Mouse (Mus musculus): Measurements from ENCODE around the gene Wipf1.
"Not testable (repeated sequence)": the region's sequence is repeated elsewhere in the genome, so short reads cannot be mapped to it uniquely, and the experiment has no call there.

The Wipf1 gene

DNA sequence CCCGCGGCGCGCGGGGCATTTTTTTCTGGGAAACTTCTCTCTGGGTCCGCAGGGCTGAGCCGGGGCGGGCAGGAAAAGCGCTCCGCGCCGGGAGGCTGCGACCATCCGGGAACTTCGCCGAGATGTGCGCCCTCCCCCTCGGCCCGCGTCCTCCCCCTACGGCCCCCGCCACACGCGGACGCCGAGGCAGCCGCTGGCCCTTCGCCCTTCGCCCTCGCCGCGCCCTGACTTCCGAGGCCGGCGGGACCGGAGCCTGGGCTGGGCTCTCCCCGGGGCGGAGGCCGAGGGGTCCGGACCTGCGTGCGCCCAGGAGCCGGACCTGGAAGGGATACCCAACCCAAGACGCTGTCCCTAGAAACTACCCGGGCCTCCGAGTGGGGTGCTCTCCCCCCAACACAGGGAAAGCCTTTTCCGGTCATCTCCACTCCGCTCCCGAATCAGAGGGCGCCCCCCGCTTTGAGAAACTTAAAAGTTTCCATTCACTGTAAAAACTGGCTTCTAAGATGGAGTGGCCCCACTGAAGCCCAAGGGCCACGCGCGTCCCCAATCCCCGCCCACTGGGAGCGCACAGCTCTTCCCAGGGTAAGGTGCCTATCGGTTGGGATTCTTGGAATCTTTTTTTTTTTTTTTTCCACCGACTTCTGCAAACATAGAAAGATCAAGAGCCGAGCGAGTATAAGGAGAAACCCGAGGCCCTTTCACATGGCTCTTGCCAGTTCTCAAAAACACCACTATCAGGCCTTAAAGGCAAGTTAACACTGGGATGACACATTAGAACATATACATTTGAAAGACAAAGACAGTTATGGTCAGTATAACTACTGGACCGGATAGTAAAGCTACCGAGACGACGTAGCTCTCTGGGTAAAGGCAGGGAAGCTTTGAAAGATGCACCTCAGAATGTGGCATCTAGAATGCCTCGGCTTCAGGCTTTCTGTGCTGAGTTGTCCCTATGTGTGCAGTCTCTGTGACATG, at the start of gene Wipf1:
TSS of gene Wipf1 (minus strand) at position 379 of the 975 bp plus-strand sequence.
- DNase-seq (ENCODE audit: low read depth) = peak; percentile 39

DNA sequence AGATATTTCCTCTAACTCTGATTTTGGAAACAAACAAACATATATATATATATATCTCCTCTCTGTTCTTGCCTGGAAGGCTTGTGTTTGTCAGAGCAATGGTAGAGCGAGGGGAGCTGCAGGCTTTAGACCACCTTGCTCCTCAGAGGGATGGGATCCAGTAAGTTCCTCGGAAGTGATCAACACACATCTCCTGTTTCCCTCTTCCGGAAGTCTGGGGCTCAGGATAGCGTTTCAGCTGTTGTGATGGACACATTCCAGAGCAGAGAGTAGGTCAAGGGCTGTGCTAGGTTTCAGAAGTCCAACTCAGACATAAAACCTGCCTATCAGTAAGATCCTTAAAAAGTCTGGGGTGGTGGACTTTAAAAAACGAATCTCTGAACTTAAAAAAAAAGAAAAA, 49.6 kb upstream of the Wipf1 start:
- DNase-seq (ENCODE audit: low read depth) = no peak

DNA sequence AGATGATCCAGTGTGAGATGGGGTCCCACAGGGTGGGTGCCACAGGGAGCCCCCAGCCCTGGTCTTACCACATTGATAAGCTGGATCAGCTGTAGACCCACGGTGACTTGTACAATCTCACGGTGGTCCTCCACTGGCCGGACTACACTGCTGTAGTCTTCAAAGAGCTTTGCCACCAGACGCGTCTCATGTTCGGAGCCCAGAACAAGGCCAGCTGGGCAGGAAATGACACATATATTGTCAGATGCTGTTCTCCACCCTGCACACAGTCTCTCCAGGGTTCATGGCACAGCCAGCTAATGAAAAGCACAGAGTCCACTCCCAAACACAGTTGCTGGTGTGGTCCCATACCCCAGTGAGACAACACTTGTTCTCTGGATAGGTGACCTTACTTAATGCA, 44.9 kb upstream of the Wipf1 start:
- DNase-seq (ENCODE audit: low read depth) = no peak

DNA sequence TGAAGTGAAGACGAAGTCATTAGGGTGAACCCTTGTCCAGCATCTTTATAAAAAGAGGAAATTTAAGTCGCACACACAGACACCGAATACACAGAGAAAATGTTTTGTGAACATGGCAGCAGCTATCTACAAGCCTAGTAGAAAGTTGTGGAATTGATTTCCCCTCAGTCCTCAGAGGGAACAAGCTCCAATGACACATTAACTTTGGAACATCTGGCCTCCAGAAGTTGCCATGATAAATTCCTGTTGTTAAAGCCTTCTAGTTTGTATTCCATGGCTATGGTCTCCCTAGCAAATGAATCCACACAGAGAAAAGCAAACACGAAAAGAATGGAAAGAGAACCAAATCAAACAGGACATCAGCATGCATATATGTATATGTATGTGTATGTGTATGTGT, 44.0 kb upstream of the Wipf1 start:
- DNase-seq (ENCODE audit: low read depth) = no peak

DNA sequence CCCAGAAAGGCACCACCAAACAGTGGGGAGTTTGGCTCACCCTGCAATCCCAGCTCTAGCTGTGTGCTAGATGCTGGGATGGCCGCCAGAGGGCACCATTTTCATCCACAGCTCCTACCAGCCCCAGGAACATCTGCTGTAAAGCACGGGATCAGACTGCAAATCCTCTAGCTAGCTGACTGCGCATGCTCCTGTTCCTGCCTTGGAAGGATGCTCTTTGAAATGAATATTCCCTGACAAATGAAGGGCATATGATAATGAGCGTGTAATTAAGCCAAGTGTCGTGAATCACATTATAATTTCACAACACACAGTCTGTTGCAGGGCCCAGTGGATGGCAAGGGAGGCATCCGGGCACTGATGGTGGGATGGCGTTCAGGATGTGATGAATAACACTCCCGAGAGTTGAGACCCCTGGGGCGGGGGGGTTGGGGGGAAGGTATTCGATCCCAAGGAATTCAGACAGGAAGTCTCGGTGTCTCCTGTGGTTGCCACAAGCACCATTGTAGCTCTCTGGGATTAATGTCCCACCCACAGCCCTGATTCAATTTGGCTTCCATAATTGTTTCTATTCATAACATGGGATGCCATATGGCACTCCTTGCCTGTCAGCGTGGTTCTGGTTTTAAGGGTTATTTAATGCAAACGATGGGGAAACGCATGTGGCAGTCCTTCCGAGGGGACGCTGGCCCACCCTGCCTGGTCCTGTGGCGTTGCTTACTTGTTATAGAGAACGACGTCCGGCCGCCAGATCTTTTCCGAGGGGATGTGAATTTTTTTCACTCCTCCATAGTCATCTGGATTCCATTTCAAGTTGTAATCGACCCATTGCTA, 43.2 kb upstream of the Wipf1 start:
- DNase-seq (ENCODE audit: low read depth) = peak; percentile 62

DNA sequence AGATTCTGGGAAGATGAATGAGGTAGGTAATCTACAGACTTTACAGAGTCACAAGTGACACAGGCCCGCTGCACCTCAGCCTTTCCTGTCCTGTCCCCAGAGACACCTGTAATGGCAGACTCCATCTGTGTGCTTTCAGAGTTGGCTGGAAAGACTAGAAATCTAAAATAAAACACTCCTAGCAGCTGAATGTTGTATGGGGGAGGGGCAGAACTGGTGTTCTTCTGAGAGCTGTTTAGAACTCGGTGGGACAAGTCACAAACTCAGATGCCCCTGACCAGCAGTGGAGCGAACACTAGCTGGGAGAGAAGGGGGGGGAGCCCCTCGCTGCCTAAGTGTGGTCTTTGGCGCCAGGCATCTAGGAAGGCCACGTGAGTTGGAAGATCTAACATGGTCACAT, 42.4 kb upstream of the Wipf1 start:
- no peak for DNase-seq (ENCODE audit: low read depth)

DNA sequence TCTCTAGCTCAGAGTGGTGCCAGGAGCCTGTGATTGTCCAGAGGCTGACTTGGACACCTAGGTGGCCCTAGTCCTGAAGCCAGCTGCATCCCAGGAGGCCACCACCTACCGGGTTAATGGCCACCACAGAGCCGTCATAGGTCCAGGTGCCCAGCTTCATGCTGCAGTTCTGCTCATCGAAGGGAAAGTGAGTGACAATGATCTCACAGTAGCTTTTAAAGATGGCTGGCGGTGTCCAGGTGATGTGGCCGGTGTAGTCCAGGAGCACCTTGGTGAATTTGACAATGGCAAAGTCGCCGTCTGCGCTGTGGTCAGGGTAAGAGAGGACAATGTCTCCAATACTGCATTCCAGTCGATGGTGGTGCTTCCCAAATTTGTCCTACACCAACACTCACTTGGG, 41.8 kb upstream of the Wipf1 start:
- no peak for DNase-seq (ENCODE audit: low read depth)

DNA sequence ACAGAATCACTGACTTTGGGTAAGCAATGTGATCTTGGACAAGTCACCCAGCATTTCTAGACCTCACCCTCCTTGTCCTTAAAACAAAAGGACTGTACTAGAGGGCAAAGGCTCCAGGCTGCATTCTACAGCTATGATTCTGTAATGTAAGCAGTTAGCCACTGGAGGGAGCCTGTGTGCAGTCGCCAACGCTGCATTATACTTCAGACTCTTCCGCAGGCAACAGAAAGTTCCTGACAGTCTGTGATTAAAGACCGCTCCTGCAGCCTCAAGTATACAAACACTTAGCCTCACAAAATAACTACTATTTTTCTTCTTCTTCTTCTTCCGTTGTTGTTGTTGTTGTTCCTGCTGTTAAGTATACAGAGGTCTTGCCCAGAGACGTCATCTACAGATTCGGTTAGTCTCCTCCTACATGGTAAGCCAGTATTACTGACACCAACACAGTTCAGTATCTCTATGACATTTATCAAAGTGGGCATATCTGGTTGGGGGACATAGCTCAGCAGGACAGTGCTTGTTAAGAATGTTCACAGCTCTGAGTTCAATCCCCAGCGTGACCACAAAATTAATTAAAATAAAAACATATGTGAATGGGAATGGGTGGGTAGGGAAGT, 37.6 kb upstream of the Wipf1 start:
- peak; percentile 80 for DNase-seq (ENCODE audit: low read depth)

DNA sequence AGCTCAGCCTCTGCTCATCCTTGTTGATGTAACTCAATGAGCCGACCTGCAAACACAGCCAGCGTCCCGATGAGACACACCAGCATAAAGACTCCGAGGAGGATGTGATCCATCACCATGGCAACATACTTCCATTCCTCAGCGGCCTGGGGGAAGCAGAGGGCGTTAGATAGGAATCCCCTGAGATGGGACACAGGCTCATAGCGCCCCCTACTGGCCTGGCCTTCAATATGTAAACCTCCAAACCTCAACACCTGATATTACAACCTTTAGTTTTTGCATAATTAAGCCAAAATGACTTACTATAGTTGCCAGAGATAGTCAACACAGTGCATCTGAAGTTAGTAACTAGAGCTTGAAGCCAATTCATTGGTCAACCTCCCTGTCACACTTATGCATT, 36.6 kb upstream of the Wipf1 start:
- peak; percentile 69 for DNase-seq (ENCODE audit: low read depth)

DNA sequence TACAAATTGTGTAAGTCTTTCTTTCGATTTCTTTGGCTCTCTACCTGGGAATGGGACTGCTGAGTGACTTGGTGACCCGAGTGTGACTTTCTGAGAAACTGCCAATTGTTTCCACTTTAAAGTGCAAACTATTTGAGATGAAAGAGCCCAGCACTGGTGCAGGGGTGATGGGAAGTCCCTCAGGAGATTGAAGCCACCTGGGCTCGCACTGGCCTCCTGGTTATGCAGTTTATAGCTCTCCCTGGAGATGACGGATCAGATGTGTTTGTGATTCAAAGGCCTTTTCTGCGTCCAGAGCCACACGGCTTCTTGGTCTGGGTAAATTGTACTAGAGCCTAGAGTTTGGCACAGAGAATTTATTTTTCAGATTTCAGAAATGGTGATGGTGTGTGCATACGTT, 34.2 kb upstream of the Wipf1 start:
- DNase-seq (ENCODE audit: low read depth) = no peak

DNA sequence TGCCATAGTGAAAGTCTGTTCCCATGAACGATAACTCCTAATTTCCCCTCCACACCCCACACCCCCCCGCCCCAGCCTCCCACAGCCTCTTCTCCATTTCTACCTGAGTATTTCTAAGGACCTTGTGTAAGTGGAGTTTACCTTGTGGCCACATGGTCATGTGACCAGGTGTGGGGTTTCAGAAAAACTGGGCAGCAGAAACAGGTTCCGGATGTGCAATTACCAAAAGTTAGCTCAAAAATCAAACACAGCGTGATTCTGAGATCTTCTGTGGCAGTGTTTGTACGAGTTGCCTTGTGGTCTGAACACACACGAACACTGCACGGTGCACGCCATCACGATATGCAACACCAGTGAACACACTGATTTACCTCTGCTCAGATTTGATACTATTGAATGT, 33.1 kb upstream of the Wipf1 start:
- DNase-seq (ENCODE audit: low read depth) = no peak

DNA sequence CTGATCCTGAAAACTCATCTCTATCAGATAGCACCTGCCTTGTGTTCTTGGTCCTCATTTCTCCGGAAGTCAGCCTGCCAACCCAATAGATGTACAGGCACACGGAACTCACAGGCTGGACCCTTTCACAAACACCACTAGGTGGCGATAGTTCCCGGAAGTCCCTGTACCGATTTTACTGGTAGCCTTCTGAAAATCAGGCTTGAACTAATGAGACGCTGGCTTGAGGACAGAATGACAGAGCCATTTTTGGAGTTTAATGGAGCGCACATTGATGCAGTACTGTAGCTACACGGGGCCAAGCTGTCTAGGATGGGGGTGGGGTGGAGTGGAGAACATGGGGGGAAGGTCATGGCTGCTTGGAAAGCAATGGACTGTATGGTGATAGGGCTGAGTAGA, 32.1 kb upstream of the Wipf1 start:
- DNase-seq (ENCODE audit: low read depth) = peak; percentile 81

DNA sequence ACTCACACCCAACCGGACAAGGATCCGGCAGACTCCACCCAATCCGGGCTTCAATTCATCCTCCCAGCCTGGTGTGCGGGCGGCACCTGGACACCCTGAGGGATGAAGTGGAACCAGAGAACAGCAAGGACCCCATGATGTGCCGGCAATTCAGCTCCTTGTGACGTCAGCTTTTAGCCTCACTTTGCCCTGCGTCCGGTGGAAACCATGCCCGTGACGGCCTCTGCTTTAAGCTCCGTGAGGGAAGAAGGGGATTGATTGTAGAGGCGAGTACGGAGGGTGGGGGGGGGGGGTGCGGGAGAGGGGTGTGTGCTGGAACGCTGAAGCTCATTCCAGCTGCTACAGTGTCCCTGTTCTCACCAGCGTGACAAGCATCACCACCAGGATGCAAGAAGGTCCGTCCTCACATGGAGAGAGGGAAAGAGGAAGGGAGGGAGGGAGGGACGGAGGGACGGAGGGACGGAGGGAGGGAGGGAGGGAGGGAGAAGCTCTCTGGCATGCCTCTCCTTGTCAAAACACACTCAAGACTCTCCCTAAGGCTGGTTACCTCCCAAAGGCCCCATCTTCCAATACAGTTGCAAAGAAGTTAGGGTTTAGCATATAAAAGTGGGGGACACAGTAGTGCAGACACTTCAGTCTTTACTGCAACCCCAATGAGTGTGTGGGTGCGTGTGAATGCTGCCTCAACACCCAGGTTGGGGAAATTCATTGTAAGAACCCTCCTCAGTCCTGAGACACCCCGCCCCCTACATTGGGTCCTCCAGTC, 31.5 kb upstream of the Wipf1 start:
- DNase-seq (ENCODE audit: low read depth) = no peak

DNA sequence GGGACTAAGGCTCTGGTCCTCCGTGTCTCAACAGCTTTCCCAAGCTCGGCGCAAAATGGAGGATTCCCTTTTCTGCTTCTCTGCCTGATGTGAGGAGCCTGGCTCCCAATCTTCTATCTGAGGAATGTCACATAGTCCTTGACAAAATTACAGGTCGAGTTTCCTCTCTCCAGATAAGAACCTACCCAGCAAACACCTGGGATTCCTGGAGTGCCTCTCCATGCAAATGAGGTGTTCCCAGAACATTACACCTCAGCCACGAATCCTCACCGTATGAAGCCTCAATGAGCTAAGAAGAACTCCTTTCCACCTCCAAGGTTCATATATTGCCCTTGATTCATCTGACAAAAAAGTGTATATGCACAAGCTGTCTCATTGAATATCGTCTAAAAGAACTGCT, 30.9 kb upstream of the Wipf1 start:
- no peak for DNase-seq (ENCODE audit: low read depth)

DNA sequence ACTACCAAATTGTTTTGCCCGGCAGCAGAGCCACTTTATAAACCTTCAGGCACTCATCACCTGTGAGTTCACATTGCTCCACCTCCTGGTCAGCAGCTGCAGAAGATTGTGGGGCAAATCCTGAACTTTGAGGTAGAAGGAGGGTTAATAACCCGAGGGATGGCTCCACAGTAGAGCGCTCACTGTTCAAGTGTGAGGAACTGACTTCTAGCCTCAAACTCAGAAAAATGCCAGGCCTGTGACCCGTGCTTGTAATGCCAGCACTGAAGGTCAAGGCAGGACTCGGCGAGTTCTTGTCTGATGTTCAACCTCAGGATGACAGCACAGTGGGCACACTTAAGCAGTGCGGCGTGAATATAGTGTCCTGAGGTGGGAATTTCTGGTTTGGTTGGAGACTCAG, 28.4 kb upstream of the Wipf1 start:
- no peak for DNase-seq (ENCODE audit: low read depth)

DNA sequence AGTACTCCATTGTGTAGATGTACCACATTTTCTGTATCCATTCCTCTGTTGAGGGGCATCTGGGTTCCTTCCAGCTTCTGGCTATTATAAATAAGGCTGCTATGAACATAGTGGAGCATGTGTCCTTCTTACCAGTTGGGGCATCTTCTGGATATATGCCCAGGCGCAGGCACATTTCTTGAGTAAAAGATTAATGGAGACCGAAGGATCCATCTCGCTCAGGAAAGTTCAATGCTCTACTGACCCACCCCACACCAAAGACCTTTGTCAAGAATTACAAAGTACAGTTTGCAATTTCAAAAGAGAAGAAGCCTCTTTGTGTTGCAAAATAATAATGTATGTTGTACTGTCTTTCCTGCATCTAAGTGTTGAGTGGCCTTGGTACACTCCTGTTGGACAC, 27.5 kb upstream of the Wipf1 start:
- not testable (repeated sequence) for DNase-seq (ENCODE audit: low read depth)

DNA sequence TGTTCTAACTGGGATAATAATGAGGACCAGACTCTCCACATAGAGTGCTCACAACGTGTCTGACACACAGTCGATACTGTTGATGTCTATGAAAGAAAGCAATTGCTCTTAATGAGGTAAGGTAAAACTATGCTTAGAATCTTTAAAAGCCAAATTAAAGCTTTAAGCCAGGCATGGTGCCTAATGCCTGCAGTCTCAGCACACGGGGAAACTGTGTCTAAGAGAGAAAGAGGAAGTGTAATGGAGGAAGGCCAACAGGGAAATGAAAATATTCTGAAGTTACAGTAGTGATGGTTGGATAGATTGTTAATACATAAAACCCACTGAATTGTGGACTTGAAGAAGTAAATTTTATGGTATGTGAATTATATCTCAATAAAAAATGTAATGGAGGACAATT, 24.9 kb upstream of the Wipf1 start:
- no peak for DNase-seq (ENCODE audit: low read depth)

DNA sequence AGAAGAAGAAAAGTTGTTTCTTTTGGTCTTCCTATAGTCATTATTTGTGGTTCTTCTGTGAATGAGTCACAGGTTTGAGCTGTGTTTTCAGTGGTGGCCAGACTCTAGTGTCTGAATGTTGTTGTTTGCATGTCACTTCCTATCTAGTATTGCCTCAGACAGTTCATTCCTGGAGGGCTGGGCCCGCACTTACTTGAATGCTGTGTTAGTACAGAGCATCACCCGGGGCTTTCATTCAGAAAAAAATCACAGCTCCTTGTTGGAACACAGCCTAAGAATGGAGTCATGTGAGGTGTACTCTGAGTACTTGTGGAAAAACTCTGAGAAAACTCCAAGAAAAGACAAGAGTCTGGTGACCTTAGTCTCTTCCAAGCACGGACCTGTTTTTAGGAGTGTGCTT, 23.4 kb upstream of the Wipf1 start:
- no peak for DNase-seq (ENCODE audit: low read depth)

DNA sequence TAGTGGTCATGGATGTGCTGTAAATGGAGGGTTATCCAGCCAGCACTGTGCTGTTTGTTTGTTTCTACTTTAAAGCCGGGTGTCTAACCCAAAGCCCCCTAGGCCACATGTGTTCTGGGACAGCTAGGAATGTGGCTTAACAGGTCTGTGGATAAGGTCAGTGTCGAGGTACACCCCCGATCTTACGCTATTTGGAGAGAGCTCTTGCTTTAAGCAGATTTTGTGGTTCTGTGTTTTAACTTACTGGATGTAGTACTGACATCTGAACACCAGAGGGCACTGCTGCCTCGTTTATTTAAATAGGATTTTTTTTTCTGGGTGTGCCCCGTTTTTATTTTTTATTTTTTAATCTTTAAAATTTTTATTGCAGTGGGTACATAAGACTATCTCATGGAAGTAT, 21.2 kb upstream of the Wipf1 start:
- peak; percentile 85 for DNase-seq (ENCODE audit: low read depth)

DNA sequence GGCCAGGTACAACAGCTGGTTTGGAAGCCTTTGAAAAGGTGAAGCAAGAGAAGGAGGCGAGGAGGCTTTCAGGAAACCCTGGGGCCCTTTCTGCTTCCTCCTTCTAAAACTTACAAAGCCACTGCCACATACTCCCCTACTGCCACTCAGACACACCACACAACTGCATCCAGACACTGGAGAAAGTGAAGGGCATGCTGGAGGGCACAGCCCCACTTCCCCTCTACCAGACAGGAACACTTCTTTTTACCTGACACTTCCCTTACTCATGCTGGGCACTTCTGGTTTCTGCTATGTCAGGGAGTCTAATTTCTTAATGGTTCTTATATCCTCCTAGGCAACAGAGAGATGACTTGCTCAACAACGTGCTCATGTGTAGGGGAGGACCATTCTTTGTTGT, 19.0 kb upstream of the Wipf1 start:
- DNase-seq (ENCODE audit: low read depth) = no peak

DNA sequence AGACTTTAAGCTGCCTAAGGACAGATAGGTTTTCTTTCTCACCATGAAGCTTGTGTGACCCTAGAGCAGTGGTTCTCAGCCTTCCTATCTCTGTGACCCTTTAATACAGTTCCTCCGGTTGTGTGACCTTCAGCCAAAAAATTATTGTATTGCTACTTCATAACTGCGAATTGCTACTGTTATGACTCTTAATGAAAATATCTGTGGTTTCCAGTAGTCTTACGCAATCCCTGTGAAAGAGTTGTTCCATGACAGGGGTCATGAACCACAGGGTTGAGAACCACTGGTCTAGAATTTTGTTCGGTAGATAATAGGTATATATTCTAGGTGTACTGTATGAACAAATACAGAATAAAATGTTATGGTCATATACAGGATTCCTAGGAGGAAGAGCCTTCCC, 17.7 kb upstream of the Wipf1 start:
- peak; percentile 50 for DNase-seq (ENCODE audit: low read depth)

DNA sequence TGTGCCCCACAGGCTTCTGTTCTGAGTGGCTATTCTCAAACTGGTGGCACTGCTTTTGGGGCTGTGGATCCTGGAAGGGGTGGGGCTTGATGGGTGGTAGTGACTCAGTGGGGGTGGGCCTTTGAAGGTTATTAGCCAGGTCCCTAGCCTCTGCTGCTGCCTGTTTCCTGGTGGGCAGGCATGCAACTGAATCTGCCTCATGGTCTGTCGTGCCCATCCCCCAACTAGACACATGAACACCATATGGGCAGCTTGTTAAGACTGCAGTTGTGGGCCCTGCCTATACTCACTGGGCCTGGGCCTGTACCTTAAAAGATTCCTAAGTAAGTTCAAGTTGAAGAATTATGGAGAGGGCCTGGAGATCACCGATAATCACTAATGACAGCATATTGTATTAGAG, 16.0 kb upstream of the Wipf1 start:
- no peak for DNase-seq (ENCODE audit: low read depth)
